12 mouse cellular contexts compared by ENCODE assay signal in the genomic region with DNA sequence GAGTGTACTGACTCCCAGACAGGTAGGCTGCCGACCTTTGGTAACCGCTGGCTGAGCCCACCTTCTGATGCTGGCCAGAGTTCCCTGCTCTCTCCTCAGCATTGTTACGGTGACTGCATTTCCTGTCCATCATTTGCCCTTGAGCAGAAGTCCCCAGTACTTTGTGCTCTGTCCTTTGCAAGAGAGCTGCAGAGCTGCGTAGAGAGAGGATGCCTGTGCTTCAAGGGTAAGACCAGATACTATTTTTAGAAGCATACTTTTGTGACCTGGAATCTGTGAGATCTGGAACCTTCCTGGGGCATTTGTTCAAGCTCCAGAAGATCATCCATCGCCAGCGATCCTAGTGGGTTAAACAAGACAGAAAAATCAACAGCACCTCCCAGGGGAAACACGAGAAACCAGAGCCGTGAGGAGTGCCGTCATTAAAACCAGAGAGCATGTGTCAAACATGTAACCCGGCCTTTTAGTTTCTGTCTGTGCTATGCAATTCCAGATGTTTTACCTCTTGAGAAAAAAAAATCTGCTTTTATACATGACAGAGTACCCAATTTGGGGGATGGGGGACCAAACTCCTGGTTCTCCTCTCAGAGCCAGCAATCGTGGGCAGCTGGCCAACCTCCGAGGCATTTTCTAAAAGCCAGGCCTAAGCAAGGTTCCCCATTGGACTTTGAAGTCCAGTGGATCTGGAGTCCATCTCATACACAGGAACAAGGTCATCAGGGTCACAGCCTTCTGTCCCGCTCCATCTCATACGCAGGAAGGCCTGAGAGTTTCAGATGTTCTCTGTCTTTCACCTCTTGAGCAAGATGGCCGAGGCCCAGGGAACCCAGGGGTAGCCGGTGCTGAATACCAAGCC.
DNase-seq lines count a peak whose midpoint lies in the region; ATAC-seq and TF ChIP-seq lines count a peak whose summit lies in the region.
"Had no signal": no experiment of that assay in that cellular context is flagged by ENCODE, and none has a peak within 500 bp of the region (broad histone marks: within the 10 kb centered on the region; RNA-seq: fewer than 3 reads in every experiment).

No protein-coding gene starts in this region.

- H3K9ac ChIP-seq in heart, embryonic 13.5 days = no peak overlapping the region

- H3K4me2 ChIP-seq in heart, embryonic 13.5 days = peak overlapping the region; percentile 6; the same call in 1 of the 2 replicates

- H3K9me3 ChIP-seq in heart, embryonic 13.5 days = no peaks in the 10 kb centered on the region

- DNase-seq in embryo, embryonic 10.5 days (ENCODE audit: low spot score) = peak; percentile 48
- DNase-seq in embryo, embryonic 9.5 days (ENCODE audit: extremely low spot score) = no peak
- DNase-seq in layer of hippocampus, adult 2 months (ENCODE audit: low spot score in 2 of 2) = no peak
- no peak for DNase-seq in layer of hippocampus, adult 11-12 months (ENCODE audit: low spot score)
- peak; percentile 54 for DNase-seq in lung, postnatal 14 days
- no peak for DNase-seq in thymus, postnatal 14 days
- DNase-seq in layer of hippocampus, postnatal 14 days (ENCODE audit: low spot score in 2 of 2) = no peak
- DNase-seq: cerebellum, postnatal 36 days; kidney, adult 9 months; thymus, postnatal 4 days had no signal

- H3K4me3 ChIP-seq in layer of hippocampus, adult 2 months = no peak overlapping the region
- no peak overlapping the region for H3K4me3 ChIP-seq in heart, embryonic 13.5 days
- H3K4me3 ChIP-seq: myocyte had no signal

- H3K4me1 ChIP-seq in heart, embryonic 13.5 days = peaks cover 22% of the 10 kb centered on the region

- H3K27ac ChIP-seq in layer of hippocampus, adult 2 months = no peak overlapping the region
- peak overlapping the region; percentile 56 for H3K27ac ChIP-seq in heart, embryonic 13.5 days (replicated peaks)

- ATAC-seq in heart, embryonic 13.5 days (ENCODE audit: extremely low read depth, insufficient number of reproducible peaks, low FRiP score, low TSS enrichment) = no peak

- no peaks in the 10 kb centered on the region for H3K36me3 ChIP-seq in heart, embryonic 13.5 days

- 44% methylated on average over 16 of the region's 16 CpGs for WGBS in heart, embryonic 13.5 days

- TF ChIP-seq CTCF in layer of hippocampus, adult 2 months (conservative IDR thresholded peaks at IDR 0.05) = 0 out of 2 replicates have a peak, but pooled peaks have one; percentile 12

- H3K27me3 ChIP-seq in heart, embryonic 13.5 days (replicated peaks) = no peaks in the 10 kb centered on the region

Comparison
In these comparisons a context has a peak if more than half of its experiments do, and no peak if none do; other contexts are left out.
1. DNase-seq: peak in embryo, embryonic 10.5 days (single experiment) and lung, postnatal 14 days (single experiment); none in embryo, embryonic 9.5 days (single experiment), layer of hippocampus, adult 2 months (0 of 2), layer of hippocampus, adult 11-12 months (single experiment), thymus, postnatal 14 days (single experiment) and layer of hippocampus, postnatal 14 days (0 of 2).